Mouse (Mus musculus) hindbrain, embryonic 16.5 days (tissue): ENCODE measurements around the gene Zfp385b. TPM values are rescaled to one million over a fixed set of nuclear protein-coding genes. Genes with fewer than 3 reads are reported as not detected.

Experiments used
- ATAC-seq: fragments of 200-750 bp; cut with Nextera tagmentation; 2 replicates; pipeline ENCODE4 v1.8.0; 2017; ENCODE audit warnings: moderate TSS enrichment, moderate library complexity
- H3K27ac ChIP-seq: fragments of 300-500 bp; sonication (generic); 2 replicates; pipeline ENCODE4 v1.5.1; 2014; ENCODE audit warnings: low read depth, mild to moderate bottlenecking, control low read depth, low read length, moderate library complexity
- H3K27me3 ChIP-seq: fragments of 300-500 bp; sonication (generic); replicated peaks from 2 replicates; pipeline ENCODE4 v1.6.1; 2014; ENCODE audit warnings: low read length; ENCODE audit not compliant: control insufficient read depth, insufficient read depth
- H3K36me3 ChIP-seq: fragments of 300-500 bp; sonication (generic); 2 replicates; pipeline ENCODE4 v1.6.1; 2014; ENCODE audit warnings: mild to moderate bottlenecking, low read length, moderate library complexity, mixed read lengths; ENCODE audit not compliant: control insufficient read depth, insufficient read depth
- H3K4me1 ChIP-seq: fragments of 300-500 bp; sonication (generic); 2 replicates; pipeline ENCODE4 v1.6.1; 2014; ENCODE audit warnings: low read depth, low read length; ENCODE audit not compliant: control insufficient read depth, insufficient read depth
- H3K4me2 ChIP-seq: fragments of 300-500 bp; sonication (generic); 2 replicates; pipeline ENCODE4 v1.6.1; 2014; ENCODE audit warnings: mild to moderate bottlenecking, low read length, control low read depth, moderate library complexity
- H3K4me3 ChIP-seq: fragments of 300-500 bp; sonication (generic); 2 replicates; pipeline ENCODE4 v1.5.1; 2014; ENCODE audit warnings: mild to moderate bottlenecking, low read length, control low read depth, moderate library complexity
- H3K9ac ChIP-seq: fragments of 300-500 bp; sonication (generic); 2 replicates; pipeline ENCODE4 v1.6.1; 2014; ENCODE audit warnings: low read depth, mild to moderate bottlenecking, control low read depth, low read length, moderate library complexity
- H3K9me3 ChIP-seq: fragments of 300-500 bp; sonication (generic); 2 replicates; pipeline ENCODE4 v1.6.1; 2014; ENCODE audit warnings: mild to moderate bottlenecking, low read length, moderate library complexity; ENCODE audit not compliant: control insufficient read depth
- WGBS: fragments of 180-500 bp; shearing (Covaris S2); extraction: QIAGEN DNeasy Blood & Tissue Kit; methylation state at CpG from one replicate; pipeline ENCODE4 v1.1.7; 2014; 5-methylcytosine and 5-hydroxymethylcytosine counted together
- polyA plus RNA-seq: library from polyadenylated mRNA; unstranded; fragments of >200 nt; fragmentation: Nextera tagmentation; extraction: Ambion mirVana; gene quantifications from 2 replicates; pipeline ENCODE4 v1.2.1, GENCODE M21; 2015

The Zfp385b gene
- 17.4 and 18.1 TPM in 2 replicates for polyA plus RNA-seq

DNA sequence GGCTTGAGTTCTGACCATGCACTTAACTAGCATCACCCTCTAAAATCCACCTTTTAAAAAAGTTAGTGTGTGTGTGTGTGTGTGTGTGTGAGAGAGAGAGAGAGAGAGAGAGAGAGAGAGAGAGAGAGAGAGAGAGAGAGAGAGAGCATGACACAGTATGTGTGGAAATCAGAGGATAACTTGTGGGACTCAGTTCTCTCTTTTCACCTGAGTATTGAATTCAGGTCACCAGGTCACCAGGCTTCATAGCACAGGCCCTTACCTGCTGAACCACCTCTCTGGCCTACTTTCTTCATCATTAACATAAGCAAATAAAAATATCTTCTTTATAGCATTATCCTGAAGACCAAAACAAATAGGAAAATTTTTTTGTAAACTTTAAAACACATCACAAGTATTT, at the start of gene Zfp385b:
Zfp385b (minus strand) TSS at position 101 of the 400 bp plus-strand sequence.
- no peak within 1 kb of the TSS for H3K4me2 ChIP-seq
- H3K27ac ChIP-seq: no peak within 1 kb of the TSS
- H3K4me3 ChIP-seq: no peak within 1 kb of the TSS
- ATAC-seq: no peak
- H3K9me3 ChIP-seq: peaks cover 3% of the 10 kb centered on the region; the same call in 1 of the 2 replicates
- H3K27me3 ChIP-seq: peaks cover 12% of the 10 kb centered on the region
- no peak within 1 kb of the TSS for H3K9ac ChIP-seq
- H3K4me1 ChIP-seq: peaks cover 17% of the 10 kb centered on the region
- no peaks in the 10 kb centered on the region for H3K36me3 ChIP-seq

DNA sequence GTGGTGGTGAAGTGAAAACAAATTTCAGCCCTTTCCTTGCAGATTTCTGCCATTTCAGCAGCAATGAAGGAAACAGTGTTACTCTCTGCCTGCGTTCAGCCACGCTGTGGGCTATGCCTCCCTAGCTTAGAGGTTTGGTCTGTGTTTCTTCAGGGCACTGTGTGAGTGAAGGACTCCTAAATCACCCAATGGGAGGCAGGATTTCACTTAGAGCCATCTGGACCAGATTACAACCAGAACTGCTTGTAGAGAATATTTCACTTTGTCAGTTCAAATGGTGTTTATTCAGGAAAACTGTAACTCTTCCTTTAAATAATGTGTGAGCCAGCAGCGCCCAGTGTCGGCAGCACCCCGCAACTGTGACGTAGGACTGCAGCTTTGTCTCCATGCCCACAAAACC, 44.5 kb upstream of the Zfp385b start:
- Histone ChIP-seq H3K27me3 (no peaks in the 10 kb centered on the region), H3K4me1 (no peaks in the 10 kb centered on the region), H3K4me2 (no peak overlapping the region), H3K9me3 (no peaks in the 10 kb centered on the region; the same call in 1 of the 2 replicates), H3K27ac (no peak overlapping the region), H3K36me3 (no peaks in the 10 kb centered on the region), H3K4me3 (no peak overlapping the region), H3K9ac (no peak overlapping the region)
- 80% methylated on average over 6 of the region's 6 CpGs for WGBS
- no peak for ATAC-seq

DNA sequence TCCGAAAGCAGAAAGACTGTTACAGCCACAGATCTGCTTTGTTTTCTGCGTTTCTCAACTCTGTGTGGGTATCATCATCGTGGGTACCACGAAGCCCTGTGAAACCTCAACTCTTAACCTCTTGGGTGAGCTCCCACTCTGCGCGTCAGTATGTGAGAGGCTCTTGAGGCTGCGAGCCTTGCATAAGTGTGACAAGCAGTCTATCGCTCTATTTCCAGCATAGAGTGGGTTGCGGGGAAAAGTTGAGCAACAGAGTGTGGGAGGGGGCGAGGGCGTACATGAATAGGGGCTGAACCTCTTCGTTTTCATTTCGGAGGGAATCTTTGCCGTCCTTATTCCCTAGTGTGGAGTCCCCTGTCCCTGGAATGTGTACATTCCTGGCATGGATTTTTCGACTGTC, 44.1 kb upstream of the Zfp385b start:
- Histone ChIP-seq H3K9me3 (no peaks in the 10 kb centered on the region; the same call in 1 of the 2 replicates), H3K27ac (no peak overlapping the region), H3K36me3 (no peaks in the 10 kb centered on the region), H3K4me1 (no peaks in the 10 kb centered on the region), H3K27me3 (no peaks in the 10 kb centered on the region), H3K4me2 (no peak overlapping the region), H3K4me3 (no peak overlapping the region), H3K9ac (no peak overlapping the region)
- ATAC-seq: no peak
- 82% methylated on average over 15 of the region's 15 CpGs for WGBS

DNA sequence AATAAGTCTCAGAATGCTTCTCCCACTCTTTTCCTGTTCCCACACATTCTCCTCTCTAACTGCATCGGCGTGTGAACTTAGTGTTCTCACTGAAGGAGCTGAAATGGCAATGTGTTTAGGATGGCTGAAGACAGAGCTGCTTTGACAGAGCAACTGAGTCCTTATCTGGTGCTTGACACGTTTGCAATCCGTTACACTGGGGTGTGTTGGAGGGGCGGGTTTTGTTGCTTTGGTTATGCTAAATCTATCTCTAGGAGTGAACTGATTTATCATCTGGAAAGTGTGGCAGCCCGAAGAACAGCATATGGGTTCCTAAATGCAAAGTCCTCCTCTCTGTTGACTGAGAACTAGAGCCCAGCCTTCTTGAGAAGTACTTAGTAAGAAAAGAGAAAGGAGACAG, 22.0 kb upstream of the Zfp385b start:
- Histone ChIP-seq H3K9me3 (no peaks in the 10 kb centered on the region), H3K27me3 (no peaks in the 10 kb centered on the region), H3K9ac (no peak overlapping the region), H3K27ac (no peak overlapping the region), H3K36me3 (no peaks in the 10 kb centered on the region), H3K4me1 (no peaks in the 10 kb centered on the region), H3K4me2 (no peak overlapping the region), H3K4me3 (no peak overlapping the region)
- ATAC-seq: no peak
- 62% methylated on average over 6 of the region's 6 CpGs for WGBS

DNA sequence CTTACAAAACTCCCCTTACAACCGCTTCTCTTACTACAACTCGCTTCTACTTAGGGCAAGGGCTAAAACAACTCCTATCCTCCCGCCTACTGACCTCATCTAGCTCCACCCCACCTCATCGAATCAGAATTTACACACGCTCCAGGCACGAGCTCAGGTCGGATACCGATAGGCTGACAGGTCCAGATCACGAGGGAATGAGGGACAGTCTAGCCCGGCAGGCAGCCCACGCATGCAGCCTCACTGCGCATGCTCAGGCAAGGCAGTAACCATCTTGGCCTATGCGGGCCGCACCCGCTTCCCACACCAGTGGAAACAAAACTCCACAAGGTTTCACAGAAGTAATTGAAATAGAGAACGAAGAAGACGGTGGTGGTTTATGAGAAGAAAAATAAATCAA, 20.1 kb upstream of the Zfp385b start:
- Histone ChIP-seq H3K4me1 (no peaks in the 10 kb centered on the region), H3K9me3 (no peaks in the 10 kb centered on the region), H3K9ac (no peak overlapping the region), H3K36me3 (no peaks in the 10 kb centered on the region), H3K4me3 (no peak overlapping the region), H3K27ac (no peak overlapping the region), H3K27me3 (no peaks in the 10 kb centered on the region), H3K4me2 (no peak overlapping the region)
- 93% methylated on average over 17 of the region's 17 CpGs for WGBS
- no peak for ATAC-seq

DNA sequence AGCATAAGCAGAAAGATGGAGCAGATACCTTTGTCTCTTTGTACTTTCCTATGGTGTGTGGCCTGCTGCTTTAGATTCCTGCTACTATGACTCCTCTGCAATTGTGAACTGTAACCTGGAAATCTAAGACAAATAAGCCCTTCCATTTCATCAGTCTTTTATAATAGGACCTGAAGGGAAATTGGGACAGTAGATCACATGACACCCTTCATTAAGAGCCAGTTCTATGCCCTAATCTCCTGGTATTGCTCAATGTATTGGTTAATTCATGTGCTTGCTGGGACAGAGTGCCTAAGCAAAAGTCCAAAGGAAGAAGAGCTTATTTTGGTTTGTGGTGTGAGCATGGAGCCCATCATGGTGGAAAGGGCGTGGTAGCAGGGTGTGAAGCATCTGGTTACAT, 19.2 kb upstream of the Zfp385b start:
- H3K4me2 ChIP-seq: no peak overlapping the region
- ATAC-seq: no peak
- no peaks in the 10 kb centered on the region for H3K9me3 ChIP-seq
- H3K36me3 ChIP-seq: no peaks in the 10 kb centered on the region
- no peak overlapping the region for H3K27ac ChIP-seq
- H3K9ac ChIP-seq: no peak overlapping the region
- H3K27me3 ChIP-seq: no peaks in the 10 kb centered on the region
- 92% methylated on average over 1 of the region's 1 CpGs for WGBS
- H3K4me1 ChIP-seq: no peaks in the 10 kb centered on the region
- H3K4me3 ChIP-seq: no peak overlapping the region

DNA sequence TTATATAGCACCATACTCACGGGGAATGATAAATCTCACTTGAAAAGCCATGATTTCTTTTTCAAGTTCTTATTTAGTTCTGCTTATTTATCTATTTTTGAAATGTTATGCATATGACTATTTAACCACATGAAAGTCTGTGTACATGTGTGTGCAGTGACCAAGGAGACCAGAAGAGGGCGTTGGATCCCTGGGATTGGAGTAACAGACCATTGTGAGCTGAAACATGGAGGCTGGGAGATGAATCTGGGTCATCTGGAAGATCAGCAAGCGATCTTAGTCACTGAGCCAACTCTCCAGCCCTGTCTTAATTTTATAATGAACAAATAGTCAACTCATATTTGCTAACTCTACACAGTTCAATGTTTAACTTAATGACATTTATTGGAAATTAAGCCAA, 16.3 kb upstream of the Zfp385b start:
- no peak overlapping the region for H3K27ac ChIP-seq
- H3K36me3 ChIP-seq: no peaks in the 10 kb centered on the region
- no peak overlapping the region for H3K4me3 ChIP-seq
- H3K4me1 ChIP-seq: no peaks in the 10 kb centered on the region
- ATAC-seq: no peak
- no peak overlapping the region for H3K4me2 ChIP-seq
- H3K27me3 ChIP-seq: no peaks in the 10 kb centered on the region
- no peak overlapping the region for H3K9ac ChIP-seq
- WGBS: 63% methylated on average over 3 of the region's 3 CpGs
- H3K9me3 ChIP-seq: no peaks in the 10 kb centered on the region

DNA sequence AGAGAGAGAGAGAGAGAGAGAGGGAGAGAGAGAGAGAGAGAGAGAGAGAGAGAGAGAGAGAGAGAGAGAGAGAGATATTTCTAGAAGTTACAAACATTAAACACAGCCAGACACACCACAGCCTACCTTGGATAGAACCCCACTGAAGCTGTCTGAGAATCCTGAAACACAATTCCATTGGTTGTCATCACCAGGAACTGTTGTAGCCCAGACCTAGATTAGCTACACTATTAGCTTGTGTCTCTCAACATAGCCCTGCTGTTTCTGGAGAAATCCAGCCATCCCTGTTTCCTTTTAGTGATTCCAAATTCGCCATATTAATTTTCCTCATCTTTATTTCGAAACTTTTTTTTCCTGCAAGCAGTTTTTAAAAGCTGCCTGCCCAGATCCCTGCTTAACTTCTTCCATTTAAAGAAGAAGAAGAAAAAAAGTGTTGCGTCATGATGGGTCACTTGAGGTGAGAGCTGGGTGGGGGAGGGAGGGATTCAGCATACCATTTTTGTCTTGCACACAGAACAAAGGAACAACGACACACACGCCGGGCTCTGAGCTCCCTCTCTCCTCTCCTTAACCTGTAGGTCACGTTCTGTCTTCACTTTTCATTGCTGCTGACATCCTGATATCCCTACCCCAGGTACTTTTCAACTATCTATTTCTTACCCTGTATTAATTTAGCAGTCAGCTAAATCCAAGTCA, 6.8 kb upstream of the Zfp385b start:
- no peak overlapping the region for H3K27ac ChIP-seq
- H3K4me2 ChIP-seq: no peak overlapping the region
- 52% methylated on average over 7 of the region's 7 CpGs for WGBS
- no peaks in the 10 kb centered on the region for H3K36me3 ChIP-seq
- no peaks in the 10 kb centered on the region for H3K4me1 ChIP-seq
- H3K27me3 ChIP-seq: no peaks in the 10 kb centered on the region
- H3K9ac ChIP-seq: no peak overlapping the region
- peaks cover 3% of the 10 kb centered on the region; the same call in 1 of the 2 replicates for H3K9me3 ChIP-seq
- H3K4me3 ChIP-seq: no peak overlapping the region
- ATAC-seq: no peak

DNA sequence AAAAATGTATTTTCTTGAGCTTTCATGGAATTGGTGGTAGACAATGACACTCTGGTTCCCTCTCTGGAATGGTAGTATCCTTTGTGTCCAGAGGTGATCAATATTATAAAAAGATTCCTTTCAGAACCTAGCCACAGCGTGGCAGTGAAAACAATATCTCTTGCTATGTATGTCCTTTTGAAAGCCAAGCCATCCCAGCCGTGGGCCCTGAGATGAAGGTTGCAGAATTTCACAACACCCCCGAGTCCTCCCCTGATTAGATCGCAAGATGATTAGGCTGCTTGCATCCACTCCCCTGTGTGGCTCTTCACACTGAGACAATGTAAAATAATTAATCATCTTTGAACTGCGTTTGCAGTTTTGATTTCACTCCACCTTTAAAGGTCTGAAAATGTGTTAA, 3.6 kb upstream of the Zfp385b start:
- no peaks in the 10 kb centered on the region for H3K36me3 ChIP-seq
- H3K9ac ChIP-seq: no peak overlapping the region
- H3K27ac ChIP-seq: no peak overlapping the region
- H3K27me3 ChIP-seq: peaks cover 4% of the 10 kb centered on the region
- H3K4me3 ChIP-seq: no peak overlapping the region
- no peak for ATAC-seq
- no peak overlapping the region for H3K4me2 ChIP-seq
- peaks cover 2% of the 10 kb centered on the region for H3K4me1 ChIP-seq
- peaks cover 3% of the 10 kb centered on the region; the same call in 1 of the 2 replicates for H3K9me3 ChIP-seq
- 83% methylated on average over 5 of the region's 5 CpGs for WGBS
